Mouse (Mus musculus): ENCODE data around the gene Shisa7.

GRCm38 (mm10) chr7:4859418-4859978, 15.0 kb upstream of the Shisa7 start:
- TF ChIP-seq CTCF (IDR thresholded peaks at IDR 0.05; ENCODE audit: low read depth, low read length) (no peak), POLR2A (IDR thresholded peaks at IDR 0.05; ENCODE audit: extremely low read depth, insufficient read depth, low read length) (no peak)
